Comparison of ENCODE assay signal across 8 mouse cellular contexts in the genomic region with DNA sequence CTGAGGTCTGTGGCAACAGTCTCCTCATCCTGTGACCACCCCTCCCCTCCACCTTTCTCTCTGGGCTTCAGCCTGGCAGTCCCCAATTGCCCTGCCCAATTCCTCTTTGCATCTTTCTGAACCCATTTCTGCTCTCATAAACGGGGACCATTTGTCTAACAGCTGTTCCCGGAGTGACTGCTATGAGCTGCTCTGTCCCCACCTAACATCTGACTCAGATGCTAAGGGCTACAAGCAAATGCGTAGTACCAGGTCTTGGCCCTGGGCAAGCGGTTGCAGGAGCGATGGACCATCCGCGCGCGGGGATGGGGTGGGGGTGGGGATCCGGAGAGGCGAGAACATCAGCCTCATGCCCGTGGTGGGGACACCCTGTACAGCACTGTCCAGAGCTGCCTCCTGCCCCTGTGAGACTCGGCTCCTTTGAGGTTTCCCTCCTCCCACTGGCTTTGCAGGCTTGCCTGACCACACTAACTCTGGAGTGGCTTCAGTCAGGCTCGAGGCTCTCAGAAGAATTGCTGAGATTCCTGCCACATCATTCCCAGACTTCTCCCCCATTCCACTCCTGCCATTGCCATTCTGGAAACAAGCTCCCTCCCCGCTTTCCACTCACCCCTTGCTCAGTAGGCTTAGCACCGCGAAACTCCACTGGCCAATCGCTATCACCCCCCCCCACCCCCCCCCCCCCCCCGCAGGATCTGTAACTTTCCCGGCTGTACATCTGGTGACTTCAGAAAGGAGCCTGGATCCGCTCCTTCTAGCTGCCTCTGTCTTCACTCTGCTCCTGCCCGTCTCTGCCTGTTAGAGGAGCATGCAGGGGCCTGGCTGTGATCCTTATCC. TPM values are rescaled to one million over a fixed set of nuclear protein-coding genes. Genes with fewer than 3 reads are reported as not detected.
DNase-seq lines count a peak whose midpoint lies in the region; ATAC-seq and TF ChIP-seq lines count a peak whose summit lies in the region.

No protein-coding gene starts in this region.

- no peak for TF ChIP-seq CTCF in kidney, adult 2 months (conservative IDR thresholded peaks at IDR 0.05; ENCODE audit: insufficient read depth, insufficient read length, low read depth, low read length)

- ATAC-seq in heart, embryonic 13.5 days (ENCODE audit: extremely low read depth, insufficient number of reproducible peaks, low FRiP score, low TSS enrichment): 0 out of 2 replicates have a peak, but pooled peaks have one; percentile 5
- no peak for ATAC-seq in limb, embryonic 15.5 days (ENCODE audit: insufficient number of reproducible peaks, low FRiP score, low TSS enrichment, low read depth)
- ATAC-seq in neural tube, embryonic 14.5 days (ENCODE audit: low read depth): no peak
- ATAC-seq in erythroblast, adult 5-6 weeks (replicated peaks; ENCODE audit: low FRiP score, poor library complexity, severe bottlenecking): no peak

- H3K4me1 ChIP-seq in kidney, adult 2 months (ENCODE audit: control insufficient read depth, insufficient read depth, low read length): peaks cover 7% of the 10 kb centered on the region; the same call in 1 of the 2 replicates
- peaks cover 44% of the 10 kb centered on the region for H3K4me1 ChIP-seq in heart, embryonic 13.5 days
- H3K4me1 ChIP-seq in limb, embryonic 15.5 days: peaks cover 35% of the 10 kb centered on the region
- no peaks in the 10 kb centered on the region for H3K4me1 ChIP-seq in neural tube, embryonic 14.5 days (ENCODE audit: control insufficient read depth, insufficient read depth, low read length)

- 18% methylated on average over 20 of the region's 22 CpGs for WGBS in kidney, adult 2 months
- 8% methylated on average over 21 of the region's 22 CpGs for WGBS in heart, embryonic 13.5 days
- WGBS in limb, embryonic 15.5 days: 6% methylated on average over 19 of the region's 22 CpGs
- 17% methylated on average over 21 of the region's 22 CpGs for WGBS in neural tube, embryonic 14.5 days

- H3K4me3 ChIP-seq in kidney, adult 2 months (ENCODE audit: insufficient read depth, low read depth, low read length): no peak overlapping the region
- H3K4me3 ChIP-seq in heart, embryonic 13.5 days: peak overlapping the region; percentile 40
- H3K4me3 ChIP-seq in limb, embryonic 15.5 days: peak overlapping the region; percentile 20
- H3K4me3 ChIP-seq in neural tube, embryonic 14.5 days (ENCODE audit: low read depth, low read length): no peak overlapping the region

- DNase-seq in kidney, adult 2 months: peak; percentile 39
- DNase-seq in kidney, adult 8-10 months: no peak
- peak; percentile 59 for DNase-seq in embryo, embryonic 9.5 days (ENCODE audit: extremely low spot score)
- no peak for DNase-seq in layer of hippocampus, adult 18-20 months (ENCODE audit: low spot score in 2 of 2)

- peak; percentile 18 for TF ChIP-seq POLR2A in kidney, adult 2 months (IDR thresholded peaks at IDR 0.05; ENCODE audit: low read depth, low read length)

- no peaks in the 10 kb centered on the region for H3K9me3 ChIP-seq in heart, embryonic 13.5 days
- no peaks in the 10 kb centered on the region for H3K9me3 ChIP-seq in limb, embryonic 15.5 days
- H3K9me3 ChIP-seq in neural tube, embryonic 14.5 days (ENCODE audit: control insufficient read depth, low read length): no peaks in the 10 kb centered on the region

- peak overlapping the region; percentile 63 for H3K9ac ChIP-seq in heart, embryonic 13.5 days
- 0 out of 2 replicates have a peak overlapping the region, but pooled peaks have one; percentile 7 for H3K9ac ChIP-seq in limb, embryonic 15.5 days
- H3K9ac ChIP-seq in neural tube, embryonic 14.5 days (replicated peaks; ENCODE audit: low read depth, low read length): no peak overlapping the region; the same call in 1 of the 2 replicates

- peak overlapping the region; percentile 71 for H3K27ac ChIP-seq in kidney, adult 2 months (ENCODE audit: insufficient read depth, low read depth, low read length)
- H3K27ac ChIP-seq in heart, embryonic 13.5 days (replicated peaks): peak overlapping the region; percentile 61
- H3K27ac ChIP-seq in limb, embryonic 15.5 days: peak overlapping the region; percentile 75
- H3K27ac ChIP-seq in neural tube, embryonic 14.5 days (ENCODE audit: low read depth, low read length): no peak overlapping the region

- H3K27me3 ChIP-seq in kidney, adult 2 months (replicated peaks; ENCODE audit: control insufficient read depth, insufficient read depth, low read length): no peaks in the 10 kb centered on the region
- H3K27me3 ChIP-seq in heart, embryonic 13.5 days (replicated peaks): no peaks in the 10 kb centered on the region
- H3K27me3 ChIP-seq in limb, embryonic 15.5 days: no peaks in the 10 kb centered on the region
- H3K27me3 ChIP-seq in neural tube, embryonic 14.5 days (ENCODE audit: control insufficient read depth, insufficient read depth, low read length): no peaks in the 10 kb centered on the region

- H3K36me3 ChIP-seq in kidney, adult 2 months (ENCODE audit: control insufficient read depth, insufficient read depth, low read length): no peaks in the 10 kb centered on the region
- H3K36me3 ChIP-seq in heart, embryonic 13.5 days: no peaks in the 10 kb centered on the region
- no peaks in the 10 kb centered on the region for H3K36me3 ChIP-seq in limb, embryonic 15.5 days
- H3K36me3 ChIP-seq in neural tube, embryonic 14.5 days (ENCODE audit: control insufficient read depth, insufficient read depth, low read length): no peaks in the 10 kb centered on the region

- H3K4me2 ChIP-seq in heart, embryonic 13.5 days: peak overlapping the region; percentile 66
- H3K4me2 ChIP-seq in limb, embryonic 15.5 days: peak overlapping the region; percentile 46
- H3K4me2 ChIP-seq in neural tube, embryonic 14.5 days (ENCODE audit: low read depth, low read length): peak overlapping the region; percentile 35

RNA-seq across cellular contexts. Expression of a gene that starts 36.4 kb away (rescaled TPM):
- 23.1 and 25.7 TPM in 2 replicates for polyA plus RNA-seq in kidney, adult 2 months (2012; rRNA removed)
- polyA plus RNA-seq in heart, embryonic 13.5 days (2015; fragmentation: Nextera tagmentation; extraction: Ambion mirVana): 19.8 and 20.5 TPM in 2 replicates
- polyA plus RNA-seq in limb, embryonic 15.5 days (2015; fragmentation: Nextera tagmentation; extraction: Ambion mirVana): 29.4 and 30.4 TPM in 2 replicates
- polyA plus RNA-seq in neural tube, embryonic 14.5 days (2014; fragmentation: Nextera tagmentation; extraction: Ambion mirVana): 69.7 and 74.8 TPM in 2 replicates
- 100 to 1,000 TPM; 173 to 181 TPM for total RNA-seq in layer of hippocampus, adult 18-20 months (2021)
- total RNA-seq in erythroblast, adult 5-6 weeks (2015; ENCODE audit: low replicate concordance): not detected in 2 replicates
- total RNA-seq in erythroblast, adult 5-6 weeks (2017; ENCODE audit: low replicate concordance): 2.0 TPM in 1 of 2 replicates, not detected in the other

RNA-seq across cellular contexts. Expression of a gene that starts 37.2 kb away (rescaled TPM):
- polyA plus RNA-seq in kidney, adult 2 months (2012; rRNA removed): 11.1 and 15.3 TPM in 2 replicates
- 10.5 and 11.2 TPM in 2 replicates for polyA plus RNA-seq in heart, embryonic 13.5 days (2015; fragmentation: Nextera tagmentation; extraction: Ambion mirVana)
- polyA plus RNA-seq in limb, embryonic 15.5 days (2015; fragmentation: Nextera tagmentation; extraction: Ambion mirVana): 14.5 and 15.3 TPM in 2 replicates
- 4.7 and 11.7 TPM in 2 replicates for polyA plus RNA-seq in neural tube, embryonic 14.5 days (2014; fragmentation: Nextera tagmentation; extraction: Ambion mirVana)
- total RNA-seq in layer of hippocampus, adult 18-20 months (2021): 1 to 10 TPM; 3.8 to 4.5 TPM
- total RNA-seq in erythroblast, adult 5-6 weeks (2015; ENCODE audit: low replicate concordance): not detected in 2 replicates
- total RNA-seq in erythroblast, adult 5-6 weeks (2017; ENCODE audit: low replicate concordance): 0.56 TPM in 1 of 2 replicates, not detected in the other

Comparison
In these comparisons a context has a peak if more than half of its experiments do, and no peak if none do; other contexts are left out.
1. DNase-seq: peak in kidney, adult 2 months (single experiment) and embryo, embryonic 9.5 days (single experiment); none in kidney, adult 8-10 months (0 of 2) and layer of hippocampus, adult 18-20 months (0 of 2).
2. H3K4me3 ChIP-seq: peak in heart, embryonic 13.5 days (single experiment) and limb, embryonic 15.5 days (single experiment); none in kidney, adult 2 months (single experiment) and neural tube, embryonic 14.5 days (single experiment).
3. Peak in every context shown above with its lines, with median percentiles within 50 percentile points of each other: H3K4me2 ChIP-seq.